11 mouse cellular contexts compared by ENCODE assay signal in genomic region chr6:8390935-8391334, GRCm38 (mm10).
"Had no signal": no experiment of that assay in that cellular context is flagged by ENCODE, and none has a peak within 500 bp of the region (broad histone marks: within the 10 kb centered on the region; RNA-seq: fewer than 3 reads in every experiment).

No protein-coding gene starts in this region.

- DNase-seq: lung, adult 18-20 months; lung, embryonic 14.5 days; lung, postnatal 10 days; lung, postnatal 4 days; right cerebral cortex, postnatal 14 days; thymus, adult 18-20 months; thymus, postnatal 36 days had no signal

- H3K27me3 ChIP-seq: megakaryocyte, embryonic 14.5 days; midbrain, embryonic 13.5 days; midbrain, embryonic 15.5 days; neural tube, embryonic 12.5 days had no signal

- H3K36me3 ChIP-seq: midbrain, embryonic 13.5 days; midbrain, embryonic 15.5 days; neural tube, embryonic 12.5 days had no signal

- H3K4me3 ChIP-seq: megakaryocyte, embryonic 14.5 days; midbrain, embryonic 13.5 days; midbrain, embryonic 15.5 days; neural tube, embryonic 12.5 days had no signal

- H3K27ac ChIP-seq: midbrain, embryonic 13.5 days; midbrain, embryonic 15.5 days; neural tube, embryonic 12.5 days had no signal
